Mouse (Mus musculus) limb, embryonic 14.5 days (tissue): ENCODE data around the gene Tnfrsf4. TPM values are rescaled to one million over a fixed set of nuclear protein-coding genes. Genes with fewer than 3 reads are reported as not detected.

ENCODE experiments used
- ATAC-seq: fragments of 200-750 bp; cut with Nextera tagmentation; 2 replicates; pipeline ENCODE4 v1.8.0; 2017; ENCODE audit warnings: low read depth, moderate number of reproducible peaks, moderate TSS enrichment; ENCODE audit not compliant: low FRiP score
- DNase-seq: peaks from one replicate; pipeline ENCODE4 v3.0.0-alpha.2; 2015; ENCODE audit warnings: low spot score
- H3K27ac ChIP-seq: fragments of 300-500 bp; sonication (generic); replicated peaks from 2 replicates; pipeline ENCODE4 v1.5.1; 2014; ENCODE audit warnings: low read depth, mild to moderate bottlenecking, low read length, moderate library complexity, mixed read lengths
- H3K27me3 ChIP-seq: fragments of 300-500 bp; sonication (generic); 2 replicates; pipeline ENCODE4 v1.6.1; 2014; ENCODE audit warnings: low read length, mixed read lengths; ENCODE audit not compliant: control insufficient read depth, insufficient read depth
- H3K36me3 ChIP-seq: fragments of 300-500 bp; sonication (generic); 2 replicates; pipeline ENCODE4 v1.6.1; 2014; ENCODE audit warnings: mild to moderate bottlenecking, low read length, moderate library complexity, mixed read lengths; ENCODE audit not compliant: control insufficient read depth, insufficient read depth
- H3K4me1 ChIP-seq: fragments of 300-500 bp; sonication (generic); 2 replicates; pipeline ENCODE4 v1.6.1; 2014; ENCODE audit warnings: antibody characterized with exemption, low read length, mixed read lengths; ENCODE audit not compliant: control insufficient read depth, insufficient read depth
- H3K4me2 ChIP-seq: fragments of 300-500 bp; sonication (generic); replicated peaks from 2 replicates; pipeline ENCODE4 v1.6.1; 2014; ENCODE audit warnings: low read depth, mild to moderate bottlenecking, low read length, moderate library complexity; ENCODE audit not compliant: severe bottlenecking
- H3K4me3 ChIP-seq: fragments of 300-500 bp; sonication (generic); replicated peaks from 2 replicates; pipeline ENCODE4 v1.5.1; 2014; ENCODE audit warnings: low read length
- H3K9ac ChIP-seq: fragments of 300-500 bp; sonication (generic); 2 replicates; pipeline ENCODE4 v1.6.1; 2014; ENCODE audit warnings: mild to moderate bottlenecking, low read depth, low read length, moderate library complexity; ENCODE audit not compliant: severe bottlenecking
- H3K9me3 ChIP-seq: fragments of 300-500 bp; sonication (generic); 2 replicates; pipeline ENCODE4 v1.6.1; 2016; ENCODE audit warnings: low read length; ENCODE audit not compliant: control insufficient read depth
- POLR2A ChIP-seq: fragments of 200-500 bp; IDR thresholded peaks from 2 replicates; pipeline ENCODE4 v1.8.0; 2012; ENCODE audit warnings: inconsistent platforms, mild to moderate bottlenecking, moderate library complexity, borderline replicate concordance; ENCODE audit not compliant: insufficient read depth, insufficient read length; ENCODE audit errors: extremely low read depth
- WGBS: fragments of 180-500 bp; shearing (Covaris S2); extraction: QIAGEN DNeasy Blood & Tissue Kit; methylation state at CpG from one replicate; pipeline ENCODE4 v1.1.7; 2014; 5-methylcytosine and 5-hydroxymethylcytosine counted together
- polyA plus RNA-seq, 2 experiments: library from polyadenylated mRNA; depleted of rRNA in 1 of 2; stranded (reverse) in 1 of 2; unstranded in 1 of 2; fragments of >200 nt; fragmentation: Nextera tagmentation in 1 of 2; extraction: Ambion mirVana in 1 of 2; gene quantifications; 2 replicates each; pipeline versions ENCODE4 v1.2.1 to v1.2.3; 2012 to 2014

Tnfrsf4 gene
- polyA plus RNA-seq, 2 experiments: 0.58 to 4.8 TPM

DNA sequence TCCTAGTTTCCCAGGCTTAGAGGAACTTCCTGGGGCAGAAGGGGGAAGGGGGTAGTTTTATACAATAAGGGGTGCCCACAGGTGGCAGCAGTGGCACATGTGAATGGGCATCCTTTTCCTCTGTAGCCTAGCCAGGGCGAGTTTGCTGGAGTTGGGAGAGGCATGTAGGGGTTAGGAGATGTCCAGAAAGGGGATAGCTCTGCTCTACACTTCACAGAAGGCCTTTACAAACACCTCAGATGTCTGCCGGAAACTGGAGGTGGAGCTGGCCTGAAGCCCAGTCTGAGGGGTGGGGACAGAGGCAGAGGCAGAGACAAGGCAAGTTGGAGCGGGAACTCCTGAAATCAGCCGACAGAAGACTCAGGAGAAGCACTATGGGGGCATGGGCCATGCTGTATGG, 12.4 kb downstream of the Tnfrsf4 start, which contains the start of gene Tnfrsf18:
Gene Tnfrsf18, plus strand, starts transcription at position 152 of the 400 bp plus-strand sequence.
- 55% methylated on average over 4 of the region's 4 CpGs for WGBS

DNA sequence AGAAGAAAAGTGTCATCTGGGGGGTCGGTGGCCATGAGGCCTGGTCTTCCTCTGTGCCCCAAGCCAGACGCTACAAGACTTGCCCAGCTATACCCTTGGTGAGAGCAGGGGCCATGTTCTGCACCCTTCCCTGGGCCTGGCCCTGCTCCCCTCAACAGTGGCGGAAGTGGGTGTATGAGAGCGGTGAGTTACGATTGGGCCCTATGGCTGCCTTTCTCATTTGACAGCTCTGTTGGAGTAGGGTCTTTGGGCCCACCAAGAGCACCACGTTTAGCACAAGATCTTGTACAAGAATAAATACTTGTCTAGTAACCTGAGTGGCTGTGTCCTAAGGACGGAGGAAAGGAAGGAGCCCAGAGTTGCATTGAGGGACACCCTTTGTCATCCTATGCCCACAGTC, 14.9 kb downstream of the Tnfrsf4 start:
- H3K9ac ChIP-seq: no peak overlapping the region
- peaks cover 9% of the 10 kb centered on the region for H3K36me3 ChIP-seq
- peaks cover 25% of the 10 kb centered on the region for H3K4me1 ChIP-seq
- ATAC-seq (no peak), DNase-seq (no peak)
- TF ChIP-seq POLR2A: no peak
- no peaks in the 10 kb centered on the region for H3K9me3 ChIP-seq
- no peak overlapping the region for H3K27ac ChIP-seq
- 94% methylated on average over 7 of the region's 7 CpGs for WGBS
- no peak overlapping the region for H3K4me2 ChIP-seq
- no peaks in the 10 kb centered on the region for H3K27me3 ChIP-seq
- no peak overlapping the region for H3K4me3 ChIP-seq

More for the DNA sequence above, 12.4 kb downstream of the Tnfrsf4 start, which contains the start of gene Tnfrsf18:
- no peak within 1 kb of the TSS for H3K4me2 ChIP-seq
- H3K36me3 ChIP-seq: peaks cover 13% of the 10 kb centered on the region
- no peaks in the 10 kb centered on the region for H3K27me3 ChIP-seq
- H3K9ac ChIP-seq: no peak within 1 kb of the TSS; the same call in 1 of the 2 replicates
- H3K4me1 ChIP-seq: peaks cover 13% of the 10 kb centered on the region
- no peak for TF ChIP-seq POLR2A
- H3K4me3 ChIP-seq: no peak within 1 kb of the TSS
- H3K27ac ChIP-seq: no peak within 1 kb of the TSS
- DNase-seq: peak; percentile 15
- no peaks in the 10 kb centered on the region for H3K9me3 ChIP-seq
- ATAC-seq: no peak

DNA sequence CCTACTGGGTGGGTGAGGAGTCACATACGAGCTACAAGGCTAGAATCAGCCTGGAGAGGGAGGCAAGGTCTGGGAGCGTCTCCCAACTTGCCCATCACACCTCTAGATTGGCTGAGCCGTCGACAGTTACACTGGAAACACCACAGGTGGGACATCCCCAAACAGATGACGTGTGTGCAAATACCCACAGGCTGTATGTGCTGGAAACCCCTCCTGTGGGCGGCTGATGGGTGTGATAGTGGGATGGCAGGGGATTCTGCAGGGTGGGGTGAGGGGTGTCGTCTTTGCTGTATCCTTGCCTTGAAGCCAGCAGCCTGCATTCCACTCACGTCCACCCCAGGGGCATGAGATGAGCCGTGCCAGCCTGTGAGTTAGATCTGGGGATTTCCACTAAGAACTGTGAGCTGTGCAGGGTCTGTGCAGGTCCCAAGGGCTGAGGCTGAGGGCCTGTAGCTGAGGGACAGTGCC, 17.0 kb downstream of the Tnfrsf4 start:
- H3K4me3 ChIP-seq: peak overlapping the region; percentile 51
- no peaks in the 10 kb centered on the region for H3K9me3 ChIP-seq
- peak overlapping the region; percentile 80 for H3K4me2 ChIP-seq
- DNase-seq: no peak
- H3K27ac ChIP-seq: no peak overlapping the region; the same call in 1 of the 2 replicates
- H3K36me3 ChIP-seq: peaks cover 9% of the 10 kb centered on the region
- H3K4me1 ChIP-seq: peaks cover 25% of the 10 kb centered on the region
- ATAC-seq: no peak
- peaks cover 18% of the 10 kb centered on the region for H3K27me3 ChIP-seq
- WGBS: 66% methylated on average over 9 of the region's 9 CpGs
- no peak for TF ChIP-seq POLR2A
- peak overlapping the region; percentile 62 for H3K9ac ChIP-seq

DNA sequence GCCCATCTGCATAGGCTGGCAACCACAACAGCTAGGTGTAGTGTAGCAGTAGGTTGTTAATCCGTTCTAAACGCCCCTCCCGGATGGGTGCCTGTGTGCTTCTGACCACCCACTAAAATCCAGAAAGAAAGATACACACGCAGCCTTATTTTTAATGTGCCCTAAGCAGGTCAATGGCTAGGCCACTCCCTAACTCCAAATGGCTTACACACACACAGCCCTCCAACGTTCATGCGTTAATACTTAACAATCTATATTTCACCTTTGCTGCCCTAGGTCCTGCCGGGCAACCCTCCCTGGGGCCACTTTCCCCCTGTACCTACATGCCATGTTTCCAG, 17.6 kb downstream of the Tnfrsf4 start:
- 6% methylated on average over 7 of the region's 7 CpGs for WGBS
- Histone ChIP-seq H3K4me3 (peak overlapping the region; percentile 51), H3K4me1 (peaks cover 20% of the 10 kb centered on the region), H3K9ac (peak overlapping the region; percentile 62), H3K9me3 (no peaks in the 10 kb centered on the region), H3K36me3 (peaks cover 9% of the 10 kb centered on the region), H3K27me3 (peaks cover 24% of the 10 kb centered on the region), H3K27ac (peak overlapping the region; percentile 89), H3K4me2 (peak overlapping the region; percentile 80)
- TF ChIP-seq POLR2A: no peak
- DNase-seq (no peak), ATAC-seq (peak; percentile 34; the same call in 1 of the 2 replicates)

DNA sequence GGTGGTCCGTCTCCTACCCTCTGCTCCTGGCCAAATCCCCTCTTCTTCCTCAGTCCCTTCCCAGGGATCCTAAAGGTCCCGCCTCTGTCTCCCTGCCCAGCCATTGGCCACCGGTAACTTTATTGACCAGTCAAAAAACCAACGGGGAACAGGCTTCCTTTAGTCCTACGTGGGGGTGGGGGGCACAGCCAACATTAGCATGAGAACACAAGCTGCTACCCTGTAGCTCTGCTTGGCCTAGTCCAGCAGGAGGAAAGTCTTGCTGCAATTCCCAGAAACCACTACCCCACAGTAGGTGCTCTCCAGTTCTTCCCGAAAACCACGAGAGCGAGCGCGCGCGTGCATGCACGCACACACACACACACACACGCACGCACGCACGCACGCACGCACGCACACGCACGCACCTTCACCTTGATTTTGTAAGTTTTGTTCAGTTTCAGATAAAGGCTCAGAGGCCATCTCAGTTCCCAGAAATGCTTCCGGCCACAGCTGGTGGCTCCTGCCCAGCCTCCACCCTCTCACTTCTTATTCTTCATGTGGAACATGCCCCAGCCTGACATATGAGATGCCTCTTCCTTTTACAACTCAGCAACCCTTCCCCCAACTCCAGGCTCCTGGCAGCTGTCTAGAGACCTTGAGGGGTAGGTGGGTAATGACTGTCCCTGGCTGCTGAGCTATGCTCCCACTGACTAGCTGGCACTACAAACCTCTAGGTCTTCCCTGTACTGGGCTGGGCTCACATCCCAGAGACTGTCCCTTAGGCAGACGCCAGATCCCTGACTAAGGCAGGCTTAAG, 18.1 kb downstream of the Tnfrsf4 start:
- DNase-seq (peak; percentile 90), ATAC-seq (peak; percentile 93)
- peaks cover 18% of the 10 kb centered on the region for H3K4me1 ChIP-seq
- peak overlapping the region; percentile 51 for H3K4me3 ChIP-seq
- peaks cover 9% of the 10 kb centered on the region for H3K36me3 ChIP-seq
- H3K4me2 ChIP-seq: peak overlapping the region; percentile 80
- no peaks in the 10 kb centered on the region for H3K9me3 ChIP-seq
- under 1% methylated on average over 24 of the region's 24 CpGs for WGBS
- H3K27me3 ChIP-seq: peaks cover 24% of the 10 kb centered on the region
- 0 out of 2 replicates have a peak, but pooled peaks have one; percentile 52 for TF ChIP-seq POLR2A
- H3K27ac ChIP-seq: peak overlapping the region; percentile 89
- peak overlapping the region; percentile 62 for H3K9ac ChIP-seq
